8 mouse cellular contexts compared by ENCODE assay signal in the genomic region with DNA sequence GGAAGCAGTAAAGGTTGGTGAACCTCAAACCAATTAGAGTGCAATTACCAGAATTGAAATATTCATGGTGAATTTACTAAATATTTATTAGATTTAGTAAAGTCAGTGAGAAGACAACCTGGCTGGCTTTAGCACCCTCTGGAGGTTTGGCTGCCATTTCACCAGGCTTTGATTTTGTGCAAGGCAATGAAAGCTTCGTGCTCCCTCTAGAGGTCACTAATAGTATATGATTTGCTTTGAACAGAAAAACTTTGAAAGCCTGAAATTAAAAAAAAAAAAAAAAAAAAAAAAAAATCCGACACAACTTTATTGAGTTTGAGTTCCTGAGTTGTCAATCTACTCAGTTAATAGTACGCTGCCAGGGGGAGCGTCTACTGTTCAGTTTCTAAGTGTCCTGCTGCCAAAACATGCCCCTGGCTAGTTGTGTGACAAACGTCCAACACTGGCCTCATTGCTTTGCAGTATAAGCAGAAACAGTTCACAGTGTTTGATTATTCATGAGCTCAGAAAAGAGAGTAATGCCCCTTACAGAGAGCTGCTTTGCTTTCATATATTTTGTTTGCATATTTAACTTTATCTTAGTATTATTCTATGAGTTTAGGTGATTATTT. TPM values are rescaled to one million over a fixed set of nuclear protein-coding genes. Genes with fewer than 3 reads are reported as not detected.
A peak's percentile ranks its signal among the peaks of the same experiment; 100 is the strongest.
DNase-seq lines count a peak whose midpoint lies in the region; ATAC-seq lines count a peak whose summit lies in the region.

No protein-coding gene starts in this region.

- no peak overlapping the region for H3K9ac ChIP-seq in intestine, embryonic 14.5 days (ENCODE audit: low read length)
- H3K9ac ChIP-seq in limb, embryonic 11.5 days (ENCODE audit: low read length): no peak overlapping the region
- no peak overlapping the region for H3K9ac ChIP-seq in neural tube, embryonic 13.5 days

- no peak overlapping the region for H3K4me2 ChIP-seq in intestine, embryonic 14.5 days (ENCODE audit: low read length)
- no peak overlapping the region for H3K4me2 ChIP-seq in limb, embryonic 11.5 days (ENCODE audit: low read depth, severe bottlenecking)
- H3K4me2 ChIP-seq in neural tube, embryonic 13.5 days: no peak overlapping the region

- no peaks in the 10 kb centered on the region for H3K27me3 ChIP-seq in intestine, embryonic 14.5 days (replicated peaks; ENCODE audit: control insufficient read depth, insufficient read depth, low read length)
- H3K27me3 ChIP-seq in limb, embryonic 11.5 days (ENCODE audit: control insufficient read depth, insufficient read depth, low read length): no peaks in the 10 kb centered on the region
- H3K27me3 ChIP-seq in neural tube, embryonic 13.5 days: no peaks in the 10 kb centered on the region

- no peaks in the 10 kb centered on the region for H3K4me1 ChIP-seq in intestine, embryonic 14.5 days (replicated peaks; ENCODE audit: control insufficient read depth, insufficient read depth, low read length)
- H3K4me1 ChIP-seq in limb, embryonic 11.5 days (ENCODE audit: control insufficient read depth, insufficient read depth, low read length): no peaks in the 10 kb centered on the region
- H3K4me1 ChIP-seq in neural tube, embryonic 13.5 days (replicated peaks): no peaks in the 10 kb centered on the region

- no peak for ATAC-seq in intestine, embryonic 14.5 days (replicated peaks; ENCODE audit: low FRiP score, low TSS enrichment, low read depth)
- no peak for ATAC-seq in limb, embryonic 11.5 days (ENCODE audit: insufficient number of reproducible peaks, low FRiP score, low TSS enrichment, low read depth)
- peak; percentile 59; the same call in 1 of the 2 replicates for ATAC-seq in neural tube, embryonic 13.5 days (ENCODE audit: low read depth)

- peak; percentile 80 for DNase-seq in CD4-positive helper T cell, adult 2 months (ENCODE audit: low read depth, low spot score)
- DNase-seq in T-cell, adult 2 months (ENCODE audit: low spot score): peak; percentile 68
- peak; percentile 78 to 85 for DNase-seq in cerebellum, postnatal 10 days
- peak; percentile 19 to 34 for DNase-seq in frontal cortex, postnatal 10 days (ENCODE audit: low spot score in 2 of 2)
- DNase-seq in intestine, embryonic 14.5 days (ENCODE audit: low spot score): peak; percentile 61
- peak; percentile 74 for DNase-seq in limb, embryonic 11.5 days (ENCODE audit: low spot score)
- peak; percentile 5 to 23 for DNase-seq in thymus, adult 18-20 months

- H3K36me3 ChIP-seq in intestine, embryonic 14.5 days (ENCODE audit: control insufficient read depth, insufficient read depth, low read length): no peaks in the 10 kb centered on the region
- no peaks in the 10 kb centered on the region for H3K36me3 ChIP-seq in limb, embryonic 11.5 days (ENCODE audit: control insufficient read depth, insufficient read depth, low read length)
- peaks cover 23% of the 10 kb centered on the region for H3K36me3 ChIP-seq in neural tube, embryonic 13.5 days

- H3K9me3 ChIP-seq in intestine, embryonic 14.5 days (ENCODE audit: control insufficient read depth, low read length): no peaks in the 10 kb centered on the region
- H3K9me3 ChIP-seq in limb, embryonic 11.5 days (ENCODE audit: control insufficient read depth, low read length): no peaks in the 10 kb centered on the region
- H3K9me3 ChIP-seq in neural tube, embryonic 13.5 days: no peaks in the 10 kb centered on the region

- H3K27ac ChIP-seq in intestine, embryonic 14.5 days (ENCODE audit: low read depth): no peak overlapping the region
- H3K27ac ChIP-seq in limb, embryonic 11.5 days (replicated peaks; ENCODE audit: low read depth, low read length): no peak overlapping the region
- no peak overlapping the region for H3K27ac ChIP-seq in neural tube, embryonic 13.5 days (replicated peaks)

- WGBS in intestine, embryonic 14.5 days: 15% methylated on average over 5 of the region's 5 CpGs
- 16% methylated on average over 5 of the region's 5 CpGs for WGBS in limb, embryonic 11.5 days
- WGBS in neural tube, embryonic 13.5 days: 17% methylated on average over 5 of the region's 5 CpGs

- H3K4me3 ChIP-seq in intestine, embryonic 14.5 days (ENCODE audit: low read depth, low read length): no peak overlapping the region
- H3K4me3 ChIP-seq in limb, embryonic 11.5 days (ENCODE audit: low read depth, low read length): no peak overlapping the region
- no peak overlapping the region for H3K4me3 ChIP-seq in neural tube, embryonic 13.5 days

RNA-seq across cellular contexts. Expression of a gene that starts 27.7 kb away (rescaled TPM):
- 25.3 and 25.6 TPM in 2 replicates for polyA plus RNA-seq in intestine, embryonic 14.5 days (2014; fragmentation: Nextera tagmentation; extraction: Ambion mirVana)
- 15.4 and 17.1 TPM in 2 replicates for polyA plus RNA-seq in limb, embryonic 11.5 days (2014; fragmentation: Nextera tagmentation; extraction: Ambion mirVana)
- polyA plus RNA-seq in neural tube, embryonic 13.5 days (2015; fragmentation: Nextera tagmentation; extraction: Ambion mirVana): 11.8 and 13.9 TPM in 2 replicates

RNA-seq across cellular contexts. Expression of a gene that starts 28.5 kb away (rescaled TPM):
- polyA plus RNA-seq in intestine, embryonic 14.5 days (2014; fragmentation: Nextera tagmentation; extraction: Ambion mirVana): 13.2 and 16.6 TPM in 2 replicates
- 27.3 and 31.1 TPM in 2 replicates for polyA plus RNA-seq in limb, embryonic 11.5 days (2014; fragmentation: Nextera tagmentation; extraction: Ambion mirVana)
- 15.4 and 22.0 TPM in 2 replicates for polyA plus RNA-seq in neural tube, embryonic 13.5 days (2015; fragmentation: Nextera tagmentation; extraction: Ambion mirVana)

RNA-seq across cellular contexts. Expression of a gene that starts 54.4 kb away (rescaled TPM):
- 0.19 and 0.28 TPM in 2 replicates for polyA plus RNA-seq in intestine, embryonic 14.5 days (2014; fragmentation: Nextera tagmentation; extraction: Ambion mirVana)
- polyA plus RNA-seq in limb, embryonic 11.5 days (2014; fragmentation: Nextera tagmentation; extraction: Ambion mirVana): 3.8 and 5.0 TPM in 2 replicates
- 1.4 and 1.9 TPM in 2 replicates for polyA plus RNA-seq in neural tube, embryonic 13.5 days (2015; fragmentation: Nextera tagmentation; extraction: Ambion mirVana)

Comparison
In these comparisons a context has a peak if more than half of its experiments do, and no peak if none do; other contexts are left out.
1. DNase-seq: peak in every context shown above with its lines; median percentile 82 in cerebellum, postnatal 10 days; 80 in CD4-positive helper T cell, adult 2 months; 74 in limb, embryonic 11.5 days; 68 in T-cell, adult 2 months; 61 in intestine, embryonic 14.5 days; 26 in frontal cortex, postnatal 10 days; 14 in thymus, adult 18-20 months.